Mouse (Mus musculus) limb, embryonic 14.5 days (tissue): ENCODE results near the gene Bbs9. TPM values are rescaled to one million over a fixed set of nuclear protein-coding genes. Genes with fewer than 3 reads are reported as not detected.

Experiments
- ATAC-seq: fragments of 200-750 bp; cut with Nextera tagmentation; 2 replicates; pipeline ENCODE4 v1.8.0; 2017; ENCODE audit warnings: low read depth, moderate number of reproducible peaks, moderate TSS enrichment; ENCODE audit not compliant: low FRiP score
- DNase-seq: peaks from one replicate; pipeline ENCODE4 v3.0.0-alpha.2; 2015; ENCODE audit warnings: low spot score
- H3K27ac ChIP-seq: fragments of 300-500 bp; sonication (generic); replicated peaks from 2 replicates; pipeline ENCODE4 v1.5.1; 2014; ENCODE audit warnings: low read depth, mild to moderate bottlenecking, low read length, moderate library complexity, mixed read lengths
- H3K27me3 ChIP-seq: fragments of 300-500 bp; sonication (generic); 2 replicates; pipeline ENCODE4 v1.6.1; 2014; ENCODE audit warnings: low read length, mixed read lengths; ENCODE audit not compliant: control insufficient read depth, insufficient read depth
- H3K36me3 ChIP-seq: fragments of 300-500 bp; sonication (generic); 2 replicates; pipeline ENCODE4 v1.6.1; 2014; ENCODE audit warnings: mild to moderate bottlenecking, low read length, moderate library complexity, mixed read lengths; ENCODE audit not compliant: control insufficient read depth, insufficient read depth
- H3K4me1 ChIP-seq: fragments of 300-500 bp; sonication (generic); 2 replicates; pipeline ENCODE4 v1.6.1; 2014; ENCODE audit warnings: antibody characterized with exemption, low read length, mixed read lengths; ENCODE audit not compliant: control insufficient read depth, insufficient read depth
- H3K4me2 ChIP-seq: fragments of 300-500 bp; sonication (generic); replicated peaks from 2 replicates; pipeline ENCODE4 v1.6.1; 2014; ENCODE audit warnings: low read depth, mild to moderate bottlenecking, low read length, moderate library complexity; ENCODE audit not compliant: severe bottlenecking
- H3K4me3 ChIP-seq: fragments of 300-500 bp; sonication (generic); replicated peaks from 2 replicates; pipeline ENCODE4 v1.5.1; 2014; ENCODE audit warnings: low read length
- H3K9ac ChIP-seq: fragments of 300-500 bp; sonication (generic); 2 replicates; pipeline ENCODE4 v1.6.1; 2014; ENCODE audit warnings: mild to moderate bottlenecking, low read depth, low read length, moderate library complexity; ENCODE audit not compliant: severe bottlenecking
- H3K9me3 ChIP-seq: fragments of 300-500 bp; sonication (generic); 2 replicates; pipeline ENCODE4 v1.6.1; 2016; ENCODE audit warnings: low read length; ENCODE audit not compliant: control insufficient read depth
- POLR2A ChIP-seq: fragments of 200-500 bp; IDR thresholded peaks from 2 replicates; pipeline ENCODE4 v1.8.0; 2012; ENCODE audit warnings: inconsistent platforms, mild to moderate bottlenecking, moderate library complexity, borderline replicate concordance; ENCODE audit not compliant: insufficient read depth, insufficient read length; ENCODE audit errors: extremely low read depth
- WGBS: fragments of 180-500 bp; shearing (Covaris S2); extraction: QIAGEN DNeasy Blood & Tissue Kit; methylation state at CpG from one replicate; pipeline ENCODE4 v1.1.7; 2014; 5-methylcytosine and 5-hydroxymethylcytosine counted together
- polyA plus RNA-seq, 2 experiments: library from polyadenylated mRNA; depleted of rRNA in 1 of 2; stranded (reverse) in 1 of 2; unstranded in 1 of 2; fragments of >200 nt; fragmentation: Nextera tagmentation in 1 of 2; extraction: Ambion mirVana in 1 of 2; gene quantifications; 2 replicates each; pipeline versions ENCODE4 v1.2.1 to v1.2.3; 2012 to 2014

The Bbs9 gene
- polyA plus RNA-seq, 2 experiments, result 12.7 to 15.7 TPM

DNA sequence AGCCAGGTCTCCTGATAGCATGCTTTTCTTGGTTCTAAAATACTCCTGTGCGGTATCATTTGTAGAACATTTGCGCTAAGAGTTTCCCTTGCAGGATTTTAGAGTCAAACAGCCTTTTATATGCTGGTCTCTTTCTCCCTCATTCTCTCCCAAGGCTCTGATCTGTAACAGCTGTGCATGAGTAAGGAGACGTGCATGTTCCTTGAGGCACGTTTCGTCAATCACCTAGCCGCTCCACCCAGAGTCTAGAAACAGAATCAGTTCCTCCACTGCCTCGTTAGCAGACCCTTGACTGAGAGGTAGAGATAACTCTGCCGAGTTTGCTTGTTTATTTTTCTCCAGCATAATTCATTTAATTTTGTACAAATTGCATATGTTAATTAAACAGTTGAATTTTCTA, 259.4 kb downstream of the Bbs9 start:
- no peak for TF ChIP-seq POLR2A
- DNase-seq (peak; percentile 24), ATAC-seq (no peak)
- Histone ChIP-seq H3K4me1 (no peaks in the 10 kb centered on the region), H3K9ac (no peak overlapping the region), H3K4me3 (no peak overlapping the region), H3K9me3 (no peaks in the 10 kb centered on the region), H3K27ac (no peak overlapping the region), H3K4me2 (no peak overlapping the region), H3K36me3 (no peaks in the 10 kb centered on the region), H3K27me3 (no peaks in the 10 kb centered on the region)
- WGBS, result 32% methylated on average over 8 of the region's 8 CpGs

GRCm38 (mm10) chr9:22735385-22735784, 259.9 kb downstream of the Bbs9 start:
- WGBS, result 86% methylated on average over 8 of the region's 8 CpGs
- TF ChIP-seq POLR2A, result no peak
- Histone ChIP-seq H3K9me3 (no peaks in the 10 kb centered on the region), H3K9ac (no peak overlapping the region), H3K4me2 (no peak overlapping the region), H3K27me3 (no peaks in the 10 kb centered on the region), H3K27ac (no peak overlapping the region), H3K36me3 (no peaks in the 10 kb centered on the region), H3K4me1 (no peaks in the 10 kb centered on the region), H3K4me3 (no peak overlapping the region)
- DNase-seq (no peak), ATAC-seq (no peak)

- H3K36me3 ChIP-seq, result no peaks in the 10 kb centered on the region
- DNase-seq, result no peak
- TF ChIP-seq POLR2A, result no peak
- no peaks in the 10 kb centered on the region for H3K9me3 ChIP-seq
- ATAC-seq, result no peak
- no peaks in the 10 kb centered on the region for H3K27me3 ChIP-seq
- no peak overlapping the region for H3K4me3 ChIP-seq
- 46% methylated on average over 6 of the region's 6 CpGs for WGBS
- no peak overlapping the region for H3K4me2 ChIP-seq
- H3K9ac ChIP-seq, result no peak overlapping the region
- no peaks in the 10 kb centered on the region for H3K4me1 ChIP-seq
- no peak overlapping the region for H3K27ac ChIP-seq
Observed at GRCm38 (mm10) chr9:22737893-22738292, 262.4 kb downstream of the Bbs9 start.

GRCm38 (mm10) chr9:22738861-22739260, 263.3 kb downstream of the Bbs9 start:
- Histone ChIP-seq H3K4me1 (no peaks in the 10 kb centered on the region), H3K27ac (no peak overlapping the region), H3K4me2 (no peak overlapping the region), H3K9ac (no peak overlapping the region), H3K27me3 (no peaks in the 10 kb centered on the region), H3K4me3 (no peak overlapping the region), H3K9me3 (no peaks in the 10 kb centered on the region), H3K36me3 (no peaks in the 10 kb centered on the region)
- no peak for DNase-seq
- no peak for ATAC-seq
- WGBS, result 90% methylated on average over 3 of the region's 3 CpGs
- no peak for TF ChIP-seq POLR2A

- H3K4me2 ChIP-seq, result no peak overlapping the region
- TF ChIP-seq POLR2A, result no peak
- H3K9me3 ChIP-seq, result no peaks in the 10 kb centered on the region
- H3K4me3 ChIP-seq, result no peak overlapping the region
- H3K27me3 ChIP-seq, result no peaks in the 10 kb centered on the region
- 75% methylated on average over 1 of the region's 1 CpGs for WGBS
- no peak overlapping the region for H3K27ac ChIP-seq
- no peaks in the 10 kb centered on the region for H3K36me3 ChIP-seq
- ATAC-seq, result no peak
- DNase-seq, result no peak
- no peak overlapping the region for H3K9ac ChIP-seq
- H3K4me1 ChIP-seq, result no peaks in the 10 kb centered on the region
Observed at GRCm38 (mm10) chr9:22741967-22742366, 266.5 kb downstream of the Bbs9 start.

DNA sequence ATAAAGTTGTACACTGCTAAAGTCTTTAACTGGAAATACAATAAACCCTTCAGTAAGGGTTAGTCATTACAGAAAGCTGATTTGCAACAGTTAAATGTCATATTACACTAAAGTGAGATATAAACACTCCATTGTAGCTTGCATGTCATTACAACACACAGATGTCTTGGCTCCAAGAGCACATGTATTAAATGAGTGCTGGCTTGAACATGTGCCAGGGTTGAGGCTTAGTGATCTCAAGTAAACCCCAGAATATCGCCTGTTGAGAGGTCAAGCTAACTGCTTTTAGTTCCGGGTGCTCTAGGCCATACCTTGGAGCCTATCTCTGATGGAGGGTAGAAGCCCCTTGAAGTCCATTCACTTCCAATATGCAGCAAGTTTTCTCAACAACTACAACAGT, 273.1 kb downstream of the Bbs9 start:
- 27% methylated on average over 2 of the region's 2 CpGs for whole genome bisulfite sequencing
- H3K27me3 ChIP-seq, result no peaks in the 10 kb centered on the region
- ATAC-seq (no peak), DNase-seq (peak; percentile 36)
- 0 out of 2 replicates have a peak, but pooled peaks cover 7% of the 10 kb centered on the region for H3K4me1 ChIP-seq
- H3K36me3 ChIP-seq, result no peaks in the 10 kb centered on the region
- no peak for TF ChIP-seq POLR2A
- peaks cover 6% of the 10 kb centered on the region; the same call in 1 of the 2 replicates for H3K9me3 ChIP-seq
- H3K4me3 ChIP-seq, result no peak overlapping the region
- H3K4me2 ChIP-seq, result no peak overlapping the region
- no peak overlapping the region for H3K27ac ChIP-seq
- no peak overlapping the region for H3K9ac ChIP-seq
